Comparison of ENCODE assay signal across 15 mouse cellular contexts in the genomic region with DNA sequence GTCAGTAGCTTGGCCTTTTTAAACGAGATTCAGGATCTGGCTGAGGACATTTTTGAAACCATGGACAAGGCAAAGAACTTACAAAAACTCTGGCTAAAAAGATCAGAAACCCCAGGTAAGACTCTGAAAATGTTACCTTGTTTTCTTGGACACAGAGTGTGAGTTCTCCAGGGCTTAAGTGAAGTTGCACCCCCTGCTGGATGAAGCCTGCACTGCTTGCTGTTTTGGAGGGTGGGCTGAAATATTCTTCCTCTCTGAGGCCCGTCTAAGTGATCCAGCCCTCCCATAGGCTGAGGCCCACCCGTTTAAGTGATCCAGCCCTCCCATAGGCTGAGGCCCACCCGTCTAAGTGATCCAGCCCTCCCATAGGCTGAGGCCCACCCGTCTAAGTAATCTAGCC. TPM values are rescaled to one million over a fixed set of nuclear protein-coding genes. Genes with fewer than 3 reads are reported as not detected.
DNase-seq lines count a peak whose midpoint lies in the region; ATAC-seq and TF ChIP-seq lines count a peak whose summit lies in the region.
"Not testable (repeated sequence)": the region's sequence is repeated elsewhere in the genome, so short reads cannot be mapped to it uniquely, and the experiment has no call there.
"Had no signal": no experiment of that assay in that cellular context is flagged by ENCODE, and none has a peak within 500 bp of the region (broad histone marks: within the 10 kb centered on the region; RNA-seq: fewer than 3 reads in every experiment).

No protein-coding gene starts in this region.

- H3K36me3 ChIP-seq in MEL (ENCODE audit: control insufficient read depth in 1 of 2, insufficient read depth in 2 of 2, low read length in 2 of 2); hindbrain, postnatal 0 days (ENCODE audit: insufficient read depth, low read length): not testable (repeated sequence)

- TF ChIP-seq RAD21 in MEL (IDR thresholded peaks at IDR 0.05; ENCODE audit: low read depth, low read length) = not testable (repeated sequence)

- H3K27ac ChIP-seq in MEL (ENCODE audit: control insufficient read depth, low read depth, low read length); bone marrow, adult 2 months (ENCODE audit: control insufficient read depth, insufficient read depth, low read depth, low read length, poor library complexity); hindbrain, postnatal 0 days; layer of hippocampus, adult 2 months: not testable (repeated sequence)

- TF ChIP-seq CTCF in MEL (IDR thresholded peaks at IDR 0.05 in 2 of 3, conservative IDR thresholded peaks at IDR 0.05 in 1 of 3; ENCODE audit: control insufficient read depth in 1 of 3, insufficient read depth in 1 of 3, low read depth in 2 of 3, low read length in 3 of 3, poor library complexity in 1 of 3, severe bottlenecking in 1 of 3) = peak; percentile 21 to 31 (median 26); a peak in 5 of 6 replicates
- peak; percentile 34; the same call in 1 of the 2 replicates for TF ChIP-seq CTCF in bone marrow, adult 2 months (IDR thresholded peaks at IDR 0.05; ENCODE audit: control insufficient read depth, insufficient read depth, low read length)
- TF ChIP-seq CTCF in hindbrain, postnatal 0 days (IDR thresholded peaks at IDR 0.05; ENCODE audit: low read depth) = peak; percentile 22; the same call in 1 of the 2 replicates
- TF ChIP-seq CTCF in layer of hippocampus, adult 2 months (conservative IDR thresholded peaks at IDR 0.05) = peak; percentile 66

- H3K4me1 ChIP-seq in MEL (ENCODE audit: control insufficient read depth in 1 of 2, insufficient read depth in 2 of 2, low read length in 2 of 2); bone marrow, adult 2 months (ENCODE audit: control insufficient read depth, insufficient read depth, low read length); hindbrain, postnatal 0 days (ENCODE audit: insufficient read depth, low read length): not testable (repeated sequence)

- not testable (repeated sequence) for TF ChIP-seq EP300 in MEL (IDR thresholded peaks at IDR 0.05; ENCODE audit: low read depth in 1 of 2, low read length in 2 of 2)

- not testable (repeated sequence) for H3K79me2 ChIP-seq in MEL (ENCODE audit: control insufficient read depth, insufficient read depth, low read length, poor library complexity)

- not testable (repeated sequence) for H3K9me3 ChIP-seq in MEL (replicated peaks; ENCODE audit: insufficient read depth, low read length); hindbrain, postnatal 0 days (ENCODE audit: low read length)

- H3K9ac ChIP-seq in MEL (ENCODE audit: control insufficient read depth, low read depth, low read length, poor library complexity, severe bottlenecking); hindbrain, postnatal 0 days (replicated peaks; ENCODE audit: low read length): not testable (repeated sequence)

- H3K27me3 ChIP-seq in MEL (ENCODE audit: control insufficient read depth in 1 of 2, insufficient read depth in 2 of 2, low read length in 2 of 2); hindbrain, postnatal 0 days (ENCODE audit: insufficient read depth, low read length): not testable (repeated sequence)

- H3K4me2 ChIP-seq in hindbrain, postnatal 0 days (ENCODE audit: low read depth, low read length) = not testable (repeated sequence)

- DNase-seq in 416B (ENCODE audit: low read depth) = peak; percentile 28
- DNase-seq in MEL (ENCODE audit: low read depth, low spot score) = peak; percentile 11
- peak; percentile 11 for DNase-seq in embryo, embryonic 11 days
- not testable (repeated sequence) for DNase-seq in hindbrain, postnatal 0 days (ENCODE audit: low spot score); layer of hippocampus, adult 2 months (ENCODE audit: low spot score in 2 of 2)
- DNase-seq in thymus, postnatal 4 days = peak; percentile 14

- H3K4me3 ChIP-seq in MEL (ENCODE audit: control insufficient read depth in 1 of 2, insufficient read depth in 1 of 2, low read depth in 2 of 2, low read length in 2 of 2); bone marrow, adult 2 months (replicated peaks; ENCODE audit: control insufficient read depth, low read depth, low read length); hindbrain, postnatal 0 days (ENCODE audit: low read length); layer of hippocampus, adult 2 months: not testable (repeated sequence)

- ATAC-seq in hindbrain, postnatal 0 days = not testable (repeated sequence)
- ATAC-seq in megakaryocyte, adult 5-6 weeks (ENCODE audit: poor library complexity, severe bottlenecking) = peak; percentile 49; the same call in 1 of the 2 replicates

- WGBS in bone marrow, adult 2 months = 78% methylated on average over 5 of the region's 5 CpGs
- 90% methylated on average over 5 of the region's 5 CpGs for WGBS in hindbrain, postnatal 0 days

- TF ChIP-seq POLR2A in MEL (IDR thresholded peaks at IDR 0.05; ENCODE audit: control insufficient read depth in 1 of 2, insufficient read depth in 1 of 2, low read depth in 1 of 2, low read length in 2 of 2, poor library complexity in 1 of 2); bone marrow, adult 2 months (IDR thresholded peaks at IDR 0.05; ENCODE audit: borderline replicate concordance, control insufficient read depth, low read depth, low read length): not testable (repeated sequence)

TF ChIP-seq in MEL, 35 proteins besides CTCF, POLR2A, EP300 and RAD21:
- 0 out of 2 replicates have a peak, but pooled peaks have one; percentile 7 for TF ChIP-seq SMC3 (IDR thresholded peaks at IDR 0.05; ENCODE audit: low read depth, low read length)

RNA-seq across cellular contexts. Expression of gene Abca13, which starts 57.9 kb away (rescaled TPM):
- not detected in 2 replicates for total RNA-seq in MEL (2012; rRNA removed)
- polyA plus RNA-seq in MEL (2012; ENCODE audit: insufficient read depth in 1 of 2, insufficient read length in 2 of 2, low read depth in 1 of 2, low replicate concordance in 2 of 2, missing spikeins in 1 of 2) = not detected
- 0.61 and 9.4 TPM in 2 replicates for polyA plus RNA-seq in bone marrow, adult 2 months (2011; ENCODE audit: insufficient read depth, insufficient read length, low replicate concordance, missing spikeins)
- total RNA-seq in hindbrain, postnatal 0 days (2014; rRNA removed) = 0.04 and 0.05 TPM in 2 replicates
- 0.04 and 0.05 TPM in 2 replicates for polyA plus RNA-seq in hindbrain, postnatal 0 days (2015; fragmentation: Nextera tagmentation; extraction: Ambion mirVana)
- total RNA-seq in layer of hippocampus, adult 2 months (2021) = under 1 TPM; 0.02 to 0.03 TPM
- total RNA-seq in megakaryocyte, adult 5-6 weeks (2015) = 14.7 and 18.4 TPM in 2 replicates
- 13.4 and 19.0 TPM in 2 replicates for total RNA-seq in megakaryocyte, adult 5-6 weeks (2017)
- total RNA-seq: gastrocnemius, adult 8-10 months; heart, postnatal 25 days had no signal
- polyA plus RNA-seq: erythroblast, embryonic 14.5 days; G1E; limb, embryonic 11.5 days; midbrain, embryonic 12.5 days; small intestine, adult 2 months had no signal

Comparison
In these comparisons a context has a peak if more than half of its experiments do, and no peak if none do; other contexts are left out.
1. RNA of gene Abca13, which starts 57.9 kb away (total RNA-seq): 13.4 to 19.0 TPM in megakaryocyte, adult 5-6 weeks; 0.04 to 0.05 TPM in hindbrain, postnatal 0 days, 0.02 to 0.03 TPM in layer of hippocampus, adult 2 months and not detected in MEL; every median in the first group is over 10 times any median in the second.
2. Peak in every context shown above with its lines, with median percentiles within 50 percentile points of each other: CTCF ChIP-seq.